19 mouse cellular contexts compared by ENCODE assay signal in the genomic region with DNA sequence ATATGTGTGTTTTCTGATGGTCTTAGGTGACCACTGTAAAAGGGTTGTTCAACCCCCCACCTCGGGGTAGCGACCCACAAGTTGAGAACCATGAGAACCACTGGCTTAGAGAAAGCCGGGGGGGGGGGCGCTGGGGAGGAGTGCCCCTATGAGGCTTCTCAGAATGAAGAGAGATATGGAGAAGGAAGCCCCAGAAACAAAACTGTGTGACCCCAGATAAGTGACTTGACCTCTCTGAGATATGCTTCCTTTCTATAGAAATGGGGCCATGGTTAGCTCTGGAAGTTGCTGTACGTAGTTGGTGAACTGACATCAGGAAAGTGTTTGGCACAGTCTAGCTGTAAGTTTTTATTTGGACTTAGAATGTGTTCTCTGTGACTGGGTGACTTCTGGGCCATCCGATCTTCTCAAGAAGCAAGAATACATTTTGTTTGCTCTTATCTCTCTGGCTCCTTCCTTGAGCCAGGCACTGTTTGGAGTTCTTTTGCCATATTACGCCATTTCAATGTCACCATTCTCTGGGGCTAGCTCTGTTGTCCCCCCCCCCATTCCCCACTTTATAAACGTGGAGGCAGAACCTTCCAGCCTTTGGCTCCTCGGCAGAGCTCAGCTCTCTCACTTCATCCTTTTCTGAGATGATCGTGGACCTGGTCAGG. TPM values are rescaled to one million over a fixed set of nuclear protein-coding genes. Genes with fewer than 3 reads are reported as not detected.
DNase-seq lines count a peak whose midpoint lies in the region; ATAC-seq and TF ChIP-seq lines count a peak whose summit lies in the region.
"Had no signal": no experiment of that assay in that cellular context is flagged by ENCODE, and none has a peak within 500 bp of the region (broad histone marks: within the 10 kb centered on the region; RNA-seq: fewer than 3 reads in every experiment).

No protein-coding gene starts in this region.

- peaks cover 79% of the 10 kb centered on the region for H3K79me2 ChIP-seq in liver, adult 2 months (ENCODE audit: control insufficient read depth, insufficient read depth, low read length)

- ATAC-seq in heart, embryonic 11.5 days (replicated peaks; ENCODE audit: insufficient number of reproducible peaks, low FRiP score, low TSS enrichment): no peak
- no peak for ATAC-seq in liver, postnatal 0 days
- ATAC-seq: forebrain, embryonic 16.5 days; inflammation-experienced regulatory T-cells, adult 6 months had no signal

- H3K4me3 ChIP-seq in heart, embryonic 11.5 days (ENCODE audit: low read depth, low read length): no peak overlapping the region
- H3K4me3 ChIP-seq in liver, adult 2 months (ENCODE audit: insufficient read depth, low read depth, low read length): no peak overlapping the region
- H3K4me3 ChIP-seq in liver, postnatal 0 days (ENCODE audit: low read depth, low read length): no peak overlapping the region
- H3K4me3 ChIP-seq in small intestine, adult 2 months (ENCODE audit: low read depth, low read length): no peak overlapping the region
- H3K4me3 ChIP-seq: embryonic facial prominence, embryonic 13.5 days; forebrain, embryonic 12.5 days; gastrocnemius, adult 2 months; hindbrain, embryonic 15.5 days had no signal

- H3K4me2 ChIP-seq in heart, embryonic 11.5 days: peak overlapping the region; percentile 24; the same call in 1 of the 2 replicates
- H3K4me2 ChIP-seq in liver, postnatal 0 days (ENCODE audit: low read depth, low read length): no peak overlapping the region
- H3K4me2 ChIP-seq: embryonic facial prominence, embryonic 13.5 days; forebrain, embryonic 12.5 days; hindbrain, embryonic 15.5 days had no signal

- H3K27me3 ChIP-seq in heart, embryonic 11.5 days (ENCODE audit: control insufficient read depth, insufficient read depth, low read length): no peaks in the 10 kb centered on the region
- H3K27me3 ChIP-seq in liver, adult 2 months (ENCODE audit: control insufficient read depth, insufficient read depth, low read length): no peaks in the 10 kb centered on the region
- H3K27me3 ChIP-seq in liver, postnatal 0 days (ENCODE audit: insufficient read depth, low read length): no peaks in the 10 kb centered on the region
- H3K27me3 ChIP-seq in small intestine, adult 2 months (ENCODE audit: control insufficient read depth, insufficient read depth, low read length): no peaks in the 10 kb centered on the region
- H3K27me3 ChIP-seq: embryonic facial prominence, embryonic 13.5 days; forebrain, embryonic 12.5 days; hindbrain, embryonic 15.5 days had no signal

- intact Hi-C loops in heart, postnatal 36 days (cut with DNase I): no loop called here

- TF ChIP-seq EP300 in liver, postnatal 0 days (IDR thresholded peaks at IDR 0.05; ENCODE audit: low read depth): no peak

- no peaks in the 10 kb centered on the region for H3K36me3 ChIP-seq in heart, embryonic 11.5 days (ENCODE audit: control insufficient read depth, insufficient read depth, low read length)
- H3K36me3 ChIP-seq in liver, adult 2 months (ENCODE audit: control insufficient read depth, insufficient read depth, low read length): peaks cover 2% of the 10 kb centered on the region; the same call in 1 of the 2 replicates
- H3K36me3 ChIP-seq in liver, postnatal 0 days (replicated peaks; ENCODE audit: insufficient read depth, low read length): no peaks in the 10 kb centered on the region; the same call in 1 of the 2 replicates
- H3K36me3 ChIP-seq in small intestine, adult 2 months (ENCODE audit: control insufficient read depth, insufficient read depth, low read length): no peaks in the 10 kb centered on the region
- H3K36me3 ChIP-seq: forebrain, embryonic 12.5 days; hindbrain, embryonic 15.5 days had no signal

- no peak overlapping the region for H3K9ac ChIP-seq in heart, embryonic 11.5 days (ENCODE audit: low read depth, low read length)
- H3K9ac ChIP-seq in liver, adult 2 months (ENCODE audit: low read depth, low read length): no peak overlapping the region
- no peak overlapping the region for H3K9ac ChIP-seq in liver, postnatal 0 days (replicated peaks)
- H3K9ac ChIP-seq: embryonic facial prominence, embryonic 13.5 days; forebrain, embryonic 12.5 days; hindbrain, embryonic 15.5 days had no signal

- H3K4me1 ChIP-seq in heart, embryonic 11.5 days (ENCODE audit: control insufficient read depth, insufficient read depth, low read length): peaks cover 36% of the 10 kb centered on the region
- peaks cover 42% of the 10 kb centered on the region for H3K4me1 ChIP-seq in liver, adult 2 months (ENCODE audit: control insufficient read depth, insufficient read depth, low read length)
- H3K4me1 ChIP-seq in liver, postnatal 0 days (ENCODE audit: insufficient read depth): peaks cover 3% of the 10 kb centered on the region; the same call in 1 of the 2 replicates
- H3K4me1 ChIP-seq in small intestine, adult 2 months (ENCODE audit: control insufficient read depth, insufficient read depth, insufficient read length, low read length): peaks cover 10% of the 10 kb centered on the region; the same call in 1 of the 2 replicates

- TF ChIP-seq CTCF in liver, adult 2 months (IDR thresholded peaks at IDR 0.05; ENCODE audit: low read depth, low read length): no peak
- TF ChIP-seq CTCF in liver, postnatal 0 days (IDR thresholded peaks at IDR 0.05; ENCODE audit: low read depth): no peak
- TF ChIP-seq CTCF in small intestine, adult 2 months (IDR thresholded peaks at IDR 0.05; ENCODE audit: extremely low read depth, insufficient read length, insufficient replicate concordance, low read depth, low read length): no peak

- TF ChIP-seq POLR2A in liver, adult 2 months (IDR thresholded peaks at IDR 0.05; ENCODE audit: extremely low read depth, insufficient read depth, low read length): no peak
- no peak for TF ChIP-seq POLR2A in small intestine, adult 2 months (IDR thresholded peaks at IDR 0.05; ENCODE audit: low read depth, low read length)

- 55% methylated on average over 10 of the region's 10 CpGs for WGBS in heart, embryonic 11.5 days (ENCODE audit: insufficient replicate concordance)
- WGBS in liver, adult 2 months: 66% methylated on average over 10 of the region's 10 CpGs
- WGBS in liver, postnatal 0 days (ENCODE audit: insufficient replicate concordance): 60% methylated on average over 10 of the region's 10 CpGs
- WGBS in small intestine, adult 2 months: 79% methylated on average over 10 of the region's 10 CpGs

- DNase-seq in heart, postnatal 36 days: no peak
- DNase-seq in liver, adult 2 months (ENCODE audit: extremely low read depth, low read depth, low spot score): no peak
- no peak for DNase-seq in liver, postnatal 0 days
- DNase-seq in lung, postnatal 36 days: peak; percentile 54
- DNase-seq in lung, postnatal 14 days: no peak
- DNase-seq in cerebellum, postnatal 4 days (ENCODE audit: low spot score in 2 of 2): no peak
- DNase-seq: adrenal gland, postnatal 14 days; cerebellum, adult 11-12 months; cerebellum, adult 9-10 months; cerebellum, postnatal 25 days; gastrocnemius, adult 2 months; gastrocnemius, postnatal 25 days had no signal

- H3K27ac ChIP-seq in heart, embryonic 11.5 days (ENCODE audit: low read depth, low read length): peak overlapping the region; percentile 46; the same call in 1 of the 2 replicates
- peak overlapping the region; percentile 26 for H3K27ac ChIP-seq in liver, adult 2 months (replicated peaks; ENCODE audit: insufficient read depth, low read depth, low read length)
- H3K27ac ChIP-seq in liver, postnatal 0 days (ENCODE audit: low read depth): no peak overlapping the region
- H3K27ac ChIP-seq in small intestine, adult 2 months (ENCODE audit: insufficient read depth, low read depth, low read length): peak overlapping the region; percentile 46
- H3K27ac ChIP-seq: embryonic facial prominence, embryonic 13.5 days; forebrain, embryonic 12.5 days; hindbrain, embryonic 15.5 days had no signal

- H3K9me3 ChIP-seq in heart, embryonic 11.5 days (replicated peaks; ENCODE audit: control insufficient read depth, low read length): no peaks in the 10 kb centered on the region
- no peaks in the 10 kb centered on the region for H3K9me3 ChIP-seq in liver, postnatal 0 days (ENCODE audit: low read length)
- H3K9me3 ChIP-seq: embryonic facial prominence, embryonic 13.5 days; forebrain, embryonic 12.5 days; hindbrain, embryonic 15.5 days had no signal

RNA-seq across cellular contexts. Expression of gene Ece1, which starts 25.4 kb away (rescaled TPM):
- 129 and 157 TPM in 2 replicates for polyA plus RNA-seq in heart, embryonic 11.5 days (2014; fragmentation: Nextera tagmentation; extraction: Ambion mirVana)
- total RNA-seq in heart, postnatal 36 days (2021): 100 to 1,000 TPM; 113 to 115 TPM
- total RNA-seq in liver, adult 2 months (2014; rRNA removed): 430 and 630 TPM in 2 replicates
- 55.2 and 213 TPM in 2 replicates for polyA plus RNA-seq in liver, adult 2 months (2012; rRNA removed)
- 32.9 and 35.7 TPM in 2 replicates for polyA plus RNA-seq in liver, postnatal 0 days (2015; fragmentation: Nextera tagmentation; extraction: Ambion mirVana)
- polyA plus RNA-seq in small intestine, adult 2 months (2012; rRNA removed): 27.9 and 37.7 TPM in 2 replicates
